Mouse (Mus musculus) left cerebral cortex, postnatal 36 days (tissue): Measurements from ENCODE around the gene Meox2. TPM values are rescaled to one million over a fixed set of nuclear protein-coding genes. Genes with fewer than 3 reads are reported as not detected.
A peak's percentile ranks its signal among the peaks of the same experiment; 100 is the strongest.
"Not testable (repeated sequence)": the region's sequence is repeated elsewhere in the genome, so short reads cannot be mapped to it uniquely, and the experiment has no call there.

Experiments used
- DNase-seq, 2 experiments: peaks; one replicate each; pipeline ENCODE4 v3.0.0; 2021 to 2022; ENCODE audit warnings: low spot score in 2 of 2, mixed read lengths in 1 of 2
- intact Hi-C: fragments of 180-260 bp; cut with DNase I; formaldehyde crosslinking; loops from one replicate; pipeline ENCODE4 v1.15.1; 2025
- total RNA-seq, 2 experiments: library from RNA; stranded (reverse); gene quantifications; 2 replicates each; pipeline ENCODE4 v1.2.3; 2021

Meox2 gene
- under 1 TPM in 1 of 2 experiments, not detected in 1; 0.23 TPM for total RNA-seq

- no peak for DNase-seq
- intact Hi-C loops = no loop called here
These were observed at the start of gene Meox2 for GRCm38 (mm10) chr12:37108390-37108738. Gene Meox2 (plus strand): TSS chr12:37108540.

GRCm38 (mm10) chr12:37072636-37073035, 35.7 kb upstream of the Meox2 start:
- intact Hi-C loops = no loop called here
- no peak for DNase-seq

DNA sequence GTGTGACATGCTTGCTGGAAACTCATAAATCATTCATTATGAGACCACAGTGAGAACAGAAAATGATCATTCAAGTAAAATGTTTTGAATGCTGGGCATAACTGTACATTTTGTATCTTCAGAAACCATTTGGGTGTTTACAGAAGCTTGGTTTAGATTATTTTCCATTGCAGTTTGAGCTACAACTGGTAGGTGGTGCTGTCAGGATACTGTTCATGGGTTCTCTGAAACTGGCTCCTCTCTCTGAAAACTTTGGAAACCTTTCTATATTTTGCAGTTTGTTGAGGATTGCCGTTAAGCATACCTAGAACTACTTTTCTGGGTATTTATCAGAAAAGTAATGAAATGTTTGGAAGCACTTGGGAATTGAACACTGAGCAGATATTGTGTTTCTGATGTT, 31.0 kb upstream of the Meox2 start:
- intact Hi-C loops = no loop called here
- no peak for DNase-seq

- DNase-seq, intact Hi-C loops: not testable (repeated sequence)
These were observed 28.3 kb upstream of the Meox2 start for GRCm38 (mm10) chr12:37080005-37080404.

DNA sequence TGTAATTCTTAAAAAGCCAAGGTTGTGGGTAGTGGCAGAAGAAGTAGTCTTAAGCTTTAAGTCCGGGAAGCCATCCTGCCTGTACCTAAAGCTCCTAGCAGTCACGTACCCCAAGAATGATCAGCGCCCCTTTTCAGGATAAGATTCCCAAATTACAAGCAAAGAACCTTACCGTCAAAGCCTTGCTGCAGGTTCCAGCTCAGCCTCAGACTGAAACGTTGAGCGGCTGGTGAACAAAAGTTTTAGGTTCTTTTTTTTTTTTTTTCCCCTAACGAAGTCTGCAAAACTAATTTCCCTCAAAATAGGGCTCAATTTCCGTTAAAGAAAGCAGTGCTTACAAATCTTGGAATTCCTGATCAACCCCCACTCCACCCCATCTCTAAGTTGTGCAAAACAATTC, 1.8 kb upstream of the Meox2 start:
- intact Hi-C loops = no loop called here
- no peak for DNase-seq

- DNase-seq = no peak
- intact Hi-C loops = no loop called here
These were observed 1.2 kb upstream of the Meox2 start for GRCm38 (mm10) chr12:37107150-37107549.

DNA sequence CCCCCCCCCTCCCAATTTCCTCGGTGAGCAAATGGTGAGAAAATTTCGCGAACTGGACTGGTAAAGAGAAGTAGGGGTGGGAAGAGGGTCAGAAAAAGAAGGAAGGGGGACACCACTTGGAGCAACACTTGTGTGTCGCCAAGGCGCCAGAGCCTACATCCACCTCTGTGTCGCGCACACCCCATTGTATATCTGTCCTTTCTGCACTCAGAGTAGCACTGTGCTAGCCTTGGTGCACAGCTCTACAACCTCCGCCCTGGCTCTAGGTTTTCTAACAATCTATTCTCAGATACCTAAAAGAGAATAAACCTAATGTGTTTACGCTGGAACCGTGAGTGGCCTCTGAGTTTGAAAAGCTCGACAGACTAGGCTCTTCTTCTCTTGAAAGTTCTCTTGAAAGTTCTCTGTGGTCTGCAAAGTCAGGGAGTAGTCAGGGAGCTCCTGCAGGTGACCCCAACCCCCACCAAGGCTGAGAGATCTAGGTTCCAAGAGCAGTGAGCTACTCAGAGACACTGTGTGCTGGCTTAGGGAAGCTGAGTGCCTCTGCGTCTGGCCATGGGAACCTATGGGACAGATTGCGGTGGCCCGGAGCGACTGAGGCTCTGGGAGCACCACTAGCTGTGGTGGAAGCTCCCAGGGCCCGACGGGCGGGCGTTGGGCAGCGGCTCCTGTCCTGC, 489 bp upstream of the Meox2 start:
- intact Hi-C loops = no loop called here
- no peak for DNase-seq

GRCm38 (mm10) chr12:37108819-37109473, 606 bp downstream of the Meox2 start:
- intact Hi-C loops = no loop called here
- DNase-seq = peak in 1 of 2 experiments; percentile 7

GRCm38 (mm10) chr12:37109474-37110012, 1.2 kb downstream of the Meox2 start:
- no peak for DNase-seq
- intact Hi-C loops = no loop called here

DNA sequence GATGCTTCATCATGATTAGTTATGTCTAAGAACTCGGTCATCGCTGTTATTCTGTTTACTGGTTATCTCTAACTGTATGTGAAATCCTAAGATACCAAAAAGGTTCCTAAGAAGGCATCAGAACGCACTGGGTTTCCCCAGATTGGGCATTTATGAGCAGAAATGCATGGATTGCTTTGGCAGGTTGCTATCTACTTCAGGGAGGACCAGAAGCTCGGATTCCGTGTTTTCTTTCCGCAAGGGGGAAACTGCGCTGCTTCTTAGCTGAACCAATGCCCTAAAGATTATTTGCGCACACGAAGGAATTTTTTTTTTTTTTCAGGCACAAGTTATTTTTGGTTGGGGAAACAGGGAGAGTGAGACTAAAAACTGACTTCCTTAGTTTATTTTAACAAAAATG, 2.6 kb downstream of the Meox2 start:
- intact Hi-C loops = no loop called here

DNA sequence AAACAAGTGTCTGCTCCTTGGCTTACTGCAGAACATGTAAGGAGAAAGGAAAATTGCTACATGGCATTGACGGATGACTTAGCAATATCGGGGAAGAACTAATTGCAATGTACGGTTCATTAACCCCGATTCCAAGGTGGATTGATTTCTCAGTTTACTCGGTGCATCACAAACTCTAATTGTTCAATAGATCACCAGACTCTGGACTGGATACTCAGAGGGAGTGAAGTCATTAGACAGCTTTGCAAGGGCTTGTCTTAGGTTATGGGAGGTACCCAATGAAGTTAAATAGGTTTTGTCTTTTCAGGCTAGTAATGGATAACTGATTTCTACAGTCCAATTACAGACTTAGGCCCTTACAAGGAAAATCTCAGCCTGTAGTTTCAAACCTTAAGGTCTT, 10.9 kb downstream of the Meox2 start:
- DNase-seq = no peak
- intact Hi-C loops = no loop called here

More for the DNA sequence above, 2.6 kb downstream of the Meox2 start:
- DNase-seq = no peak

- DNase-seq = no peak
- intact Hi-C loops = no loop called here
These were observed 15.4 kb downstream of the Meox2 start for GRCm38 (mm10) chr12:37123763-37124162.

DNA sequence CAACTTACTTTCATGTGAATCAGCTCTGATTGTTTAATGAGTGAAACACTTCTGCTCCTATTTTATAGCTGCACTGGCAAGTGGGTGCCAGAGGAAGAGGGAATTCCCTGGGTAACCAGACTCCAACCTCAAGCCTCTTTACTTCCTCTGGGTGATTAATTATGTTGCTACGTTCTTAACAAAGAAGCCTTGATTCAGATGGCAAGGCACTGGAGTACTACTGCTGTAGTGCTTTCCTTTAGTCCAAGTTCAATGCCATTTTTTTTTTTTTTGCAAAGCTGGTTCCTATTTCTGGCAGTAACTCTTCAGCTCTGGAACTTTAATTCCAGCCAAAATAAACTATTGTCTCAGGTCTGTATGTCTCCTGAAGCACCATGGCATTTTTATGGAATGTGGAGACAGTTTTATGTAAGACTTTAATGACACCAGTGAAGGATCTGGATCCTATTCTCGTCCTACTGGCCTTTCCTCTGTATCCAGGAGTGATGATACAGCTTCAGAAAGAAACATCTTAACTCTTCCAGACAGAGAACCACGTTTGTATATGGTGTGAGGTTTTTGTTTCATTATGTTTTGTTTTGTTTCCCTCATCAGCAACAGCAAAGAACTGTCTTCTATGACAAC, 33.9 kb downstream of the Meox2 start:
- DNase-seq = no peak
- intact Hi-C loops = no loop called here

- no peak for DNase-seq
- intact Hi-C loops = no loop called here
These were observed 35.5 kb downstream of the Meox2 start for GRCm38 (mm10) chr12:37143879-37144278.

GRCm38 (mm10) chr12:37167742-37168141, 59.4 kb downstream of the Meox2 start:
- intact Hi-C loops = no loop called here
- DNase-seq = no peak

DNA sequence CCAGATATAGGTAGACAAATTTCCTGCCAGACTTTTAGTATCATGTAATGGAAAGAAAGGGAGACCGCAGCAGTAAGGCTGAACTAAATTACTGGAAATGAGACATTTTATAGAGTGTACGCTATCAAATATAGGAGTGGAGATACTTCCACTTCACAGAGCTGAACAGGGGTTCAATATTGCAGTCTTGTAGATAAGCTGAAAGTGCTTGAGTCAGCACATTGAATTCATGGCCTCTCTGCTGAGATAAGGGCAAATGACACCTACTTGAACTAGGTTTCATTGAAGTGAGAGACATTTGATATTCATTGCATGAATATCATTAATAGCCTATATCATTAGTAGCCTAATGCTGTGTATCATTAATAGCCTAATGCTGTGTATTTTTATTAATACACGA, 65.0 kb downstream of the Meox2 start:
- DNase-seq = no peak
- intact Hi-C loops = no loop called here

DNA sequence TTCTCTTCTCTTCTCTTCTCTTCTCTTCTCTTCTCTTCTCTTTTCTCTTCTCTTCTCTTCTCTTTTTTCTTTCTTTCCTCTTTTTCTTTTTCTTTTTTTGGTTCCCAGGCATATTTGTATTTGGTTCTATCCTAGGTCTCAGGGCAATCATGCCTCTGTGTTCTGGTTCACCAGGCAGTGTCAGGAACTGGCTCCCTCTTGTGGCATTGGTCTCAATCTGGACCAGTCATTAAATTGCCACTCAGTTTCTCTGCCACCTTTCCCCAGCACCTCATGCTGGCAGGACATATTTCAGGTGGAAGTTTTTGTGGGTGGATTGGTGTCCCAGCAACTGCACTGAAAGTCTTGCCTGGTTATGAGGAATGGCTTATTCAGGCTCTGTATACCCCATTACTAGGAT, 75.3 kb downstream of the Meox2 start:
- no peak for DNase-seq
- intact Hi-C loops = no loop called here

DNA sequence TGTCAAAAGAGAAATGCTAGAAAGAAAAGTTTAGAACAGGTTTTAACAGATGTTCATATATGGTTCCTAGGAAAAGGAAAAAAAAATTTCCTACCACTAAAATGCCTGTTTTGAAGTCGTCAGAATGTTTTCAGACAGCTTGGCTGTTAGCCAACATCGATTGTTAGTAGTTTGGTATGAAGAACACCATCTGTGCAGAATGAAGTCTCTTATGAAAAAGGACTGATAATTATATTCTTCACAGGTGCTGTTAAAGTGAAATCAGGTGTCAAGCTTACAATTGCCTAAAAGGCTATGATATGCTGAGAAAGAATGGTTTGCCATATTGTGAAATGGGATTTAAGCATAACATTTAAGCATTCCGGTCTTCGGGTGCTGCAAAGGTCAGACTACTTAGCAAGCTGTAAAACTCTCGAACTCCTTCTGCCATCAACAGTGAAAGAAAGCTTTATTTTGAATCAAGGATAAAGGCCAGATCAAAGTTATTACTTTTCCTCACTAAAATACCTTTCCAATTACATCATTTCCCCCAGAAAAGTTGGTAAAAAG, 80.7 kb downstream of the Meox2 start:
- intact Hi-C loops = no loop called here
- no peak for DNase-seq
